Mouse (Mus musculus): ENCODE data around the gene Pomgnt1.

The Pomgnt1 gene

GRCm38 (mm10) chr4:116123602-116124519 is at the start of gene Pomgnt1, which contains the start of gene Rad54l:
Pomgnt1 (plus strand) TSS chr4:116123840.
Rad54l (minus strand) TSS chr4:116123690.
- peak; percentile 70 to 72 for DNase-seq

DNA sequence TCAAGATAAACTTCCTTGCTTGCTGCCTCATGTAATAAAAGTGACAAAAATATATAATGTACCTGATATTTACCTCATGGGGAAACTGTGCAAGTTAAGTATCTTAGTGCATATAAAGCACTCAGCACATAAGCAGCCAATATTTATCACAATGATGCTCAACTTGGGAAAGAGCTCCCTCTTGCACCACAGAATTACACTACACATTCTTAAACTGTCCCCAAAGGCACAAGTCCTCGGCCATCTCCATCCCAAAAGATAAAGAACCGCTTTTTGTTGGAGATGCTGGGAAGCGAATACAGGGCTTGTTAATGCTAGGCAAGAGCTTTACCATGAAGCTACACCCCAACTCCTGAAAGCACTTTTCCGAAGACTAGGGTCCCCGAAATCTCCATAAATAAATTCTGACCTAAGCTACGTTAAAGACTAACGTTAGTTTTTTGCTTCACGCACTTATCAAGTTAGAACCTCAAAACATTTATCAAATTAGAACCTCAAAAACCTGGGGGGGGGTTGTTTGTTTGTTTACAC is 49.4 kb upstream of the Pomgnt1 start:
- peak in 1 of 2 experiments; percentile 13 for DNase-seq

GRCm38 (mm10) chr4:116074861-116075620 is 48.6 kb upstream of the Pomgnt1 start, which contains the start of the genes Uqcrh and Lrrc41:
Uqcrh (minus strand) TSS chr4:116075071.
Lrrc41 (plus strand) TSS chr4:116075269.
- DNase-seq, result peak; percentile 96

DNA sequence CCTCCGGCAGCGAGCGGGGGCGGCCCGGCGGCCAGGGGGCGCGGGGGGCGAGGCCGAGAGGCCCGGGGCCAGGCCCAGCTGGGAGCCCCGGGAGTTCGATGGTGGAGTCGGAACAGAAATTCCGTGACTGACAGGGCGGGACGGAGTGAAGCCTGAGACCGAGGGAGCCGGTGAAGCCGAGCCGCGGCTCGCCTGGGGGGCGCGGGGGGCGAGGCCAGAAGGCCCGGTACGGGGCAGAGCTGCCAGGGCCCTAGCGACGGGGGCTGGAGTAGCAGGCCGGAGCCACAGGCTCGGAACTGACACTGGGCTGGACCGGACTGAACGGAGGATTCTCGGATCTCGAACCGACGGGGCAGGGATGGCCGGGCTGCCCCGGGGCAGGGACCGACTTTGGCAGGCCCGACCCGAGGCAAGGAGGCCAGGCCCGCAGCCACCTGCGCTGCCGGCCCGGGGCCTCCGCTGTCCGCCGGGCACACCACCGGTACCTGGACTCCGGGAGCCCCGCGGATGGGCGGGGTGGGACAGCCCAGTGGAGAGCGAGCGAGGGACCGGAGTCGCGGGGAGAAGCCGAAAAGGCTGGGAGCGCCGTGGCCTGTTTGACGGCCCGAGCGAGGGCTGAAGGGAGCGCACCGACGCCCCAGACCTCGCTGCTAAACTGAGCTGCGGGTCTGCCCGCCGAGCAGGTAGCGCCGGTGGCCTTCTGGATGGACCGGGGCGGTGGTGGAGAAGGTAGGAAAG is 47.8 kb upstream of the Pomgnt1 start:
- DNase-seq, result peak; percentile 80 to 83

- DNase-seq, result peak in 1 of 2 experiments; percentile 29
These were observed 47.0 kb upstream of the Pomgnt1 start for GRCm38 (mm10) chr4:116076369-116077231.

- DNase-seq, result no peak
These were observed 46.2 kb upstream of the Pomgnt1 start for GRCm38 (mm10) chr4:116077240-116078095.

DNA sequence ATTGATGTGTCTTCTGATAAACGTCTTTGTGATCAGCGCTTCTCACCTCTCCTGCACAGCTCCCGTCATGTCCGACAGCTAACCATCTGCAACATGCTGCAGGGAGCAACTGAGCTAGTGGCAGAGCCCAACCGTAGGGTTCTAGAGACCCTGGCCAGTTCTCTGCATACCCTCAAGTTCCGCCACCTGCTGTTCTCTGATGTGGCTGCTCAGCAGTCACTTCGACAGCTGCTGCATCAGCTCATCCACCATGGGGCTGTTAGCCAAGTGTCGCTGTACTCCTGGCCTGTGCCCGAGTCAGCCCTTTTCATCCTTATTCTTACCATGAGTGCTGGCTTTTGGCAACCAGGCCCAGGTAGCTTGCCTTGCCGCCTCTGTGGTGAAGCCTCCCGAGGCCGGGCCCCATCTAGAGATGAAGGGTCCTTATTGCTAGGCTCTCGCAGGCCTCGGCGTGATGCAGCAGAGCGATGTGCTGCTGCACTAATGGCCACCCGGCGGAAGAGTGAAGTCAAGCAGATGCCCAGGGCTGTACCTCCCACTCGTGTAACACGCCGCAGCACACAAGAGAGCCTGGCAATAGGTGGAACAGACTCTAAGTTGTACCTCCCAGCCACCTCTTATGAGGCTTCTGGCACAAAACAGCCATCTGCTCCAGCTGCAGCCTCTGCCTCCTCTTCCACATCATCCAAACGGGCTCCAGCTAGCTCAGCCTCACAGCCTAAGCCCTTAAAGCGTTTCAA is 35.0 kb upstream of the Pomgnt1 start:
- DNase-seq, result no peak

DNA sequence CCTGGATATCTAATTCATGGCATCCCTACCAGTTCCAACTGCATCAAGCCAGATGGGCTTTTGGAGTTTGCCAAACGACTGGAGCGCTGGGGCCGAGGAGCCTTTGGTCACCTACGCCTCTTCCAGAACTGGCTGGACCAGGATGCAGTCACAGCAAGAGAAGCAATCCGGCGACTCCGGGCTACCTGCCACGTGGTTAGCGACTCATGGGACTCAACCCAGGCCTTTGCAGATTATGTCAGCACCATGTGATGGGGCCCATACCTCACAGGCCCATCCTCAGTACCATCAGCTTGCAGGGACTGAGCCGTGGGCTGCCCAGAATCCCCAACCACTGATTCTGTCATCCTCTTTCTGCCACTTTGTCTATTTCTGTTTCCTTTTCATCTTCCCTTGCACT is 27.3 kb upstream of the Pomgnt1 start:
- no peak for DNase-seq

GRCm38 (mm10) chr4:116097211-116097610 is 26.4 kb upstream of the Pomgnt1 start:
- no peak for DNase-seq

DNA sequence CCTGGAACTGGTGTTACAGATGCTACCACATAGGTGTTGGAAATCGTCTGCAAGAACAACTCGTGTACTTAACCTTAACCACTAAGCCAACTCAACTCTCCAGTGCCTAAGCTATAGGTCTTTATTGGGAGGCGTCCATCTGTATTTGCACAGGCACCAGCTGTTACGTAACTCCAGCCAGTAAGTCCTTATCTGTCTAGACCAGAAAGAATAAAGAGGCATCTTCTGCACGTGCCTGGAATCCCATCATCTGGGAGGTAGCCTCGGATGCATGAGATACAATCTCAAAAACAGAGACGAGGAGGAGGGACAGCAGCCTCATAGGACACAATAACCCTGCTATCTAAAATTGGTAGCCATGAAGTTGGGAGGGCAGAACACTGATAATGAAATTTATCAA is 22.7 kb upstream of the Pomgnt1 start:
- DNase-seq, result no peak

- no peak for DNase-seq
These were observed 18.4 kb upstream of the Pomgnt1 start for GRCm38 (mm10) chr4:116105278-116105677.

- DNase-seq, result no peak
These were observed 12.9 kb upstream of the Pomgnt1 start for GRCm38 (mm10) chr4:116110695-116111094.

DNA sequence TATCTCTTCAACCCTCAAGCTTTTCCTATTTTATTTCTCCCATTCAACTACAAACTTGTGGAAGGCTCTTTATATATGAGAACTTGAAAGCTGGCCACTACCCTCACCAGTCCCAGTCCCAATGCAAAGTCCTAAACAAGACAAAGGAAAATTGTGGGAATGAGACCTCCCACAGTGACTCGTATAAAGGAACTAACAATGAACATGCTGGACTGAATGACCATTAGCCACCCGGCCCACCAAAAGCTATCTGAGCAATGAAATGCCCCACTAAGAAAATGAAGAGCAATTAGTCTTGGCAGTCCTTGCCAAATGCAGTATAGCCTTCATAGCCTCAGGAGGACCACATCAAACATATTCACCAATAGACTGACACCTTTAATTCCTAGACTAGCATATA is 12.2 kb upstream of the Pomgnt1 start:
- no peak for DNase-seq

DNA sequence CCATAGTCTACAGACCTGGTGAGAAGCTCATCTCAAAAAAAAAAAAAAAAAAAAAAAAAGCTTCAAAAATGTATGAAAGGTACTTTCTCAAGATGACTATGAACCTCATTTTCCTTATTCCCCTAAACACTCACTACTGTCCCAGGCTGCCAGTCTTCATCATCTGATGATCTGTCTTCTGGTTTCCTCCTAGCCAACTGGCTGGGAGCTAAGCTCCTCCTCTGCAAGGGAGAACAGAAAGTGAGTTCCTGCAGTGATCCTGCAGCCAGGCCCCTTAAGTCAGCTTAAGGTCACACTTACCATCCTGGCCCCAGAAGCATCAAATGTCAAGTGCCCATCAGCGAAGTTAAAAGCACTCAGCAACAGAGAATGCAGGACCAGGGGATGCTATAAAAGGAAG is 878 bp upstream of the Pomgnt1 start:
- DNase-seq, result no peak

DNA sequence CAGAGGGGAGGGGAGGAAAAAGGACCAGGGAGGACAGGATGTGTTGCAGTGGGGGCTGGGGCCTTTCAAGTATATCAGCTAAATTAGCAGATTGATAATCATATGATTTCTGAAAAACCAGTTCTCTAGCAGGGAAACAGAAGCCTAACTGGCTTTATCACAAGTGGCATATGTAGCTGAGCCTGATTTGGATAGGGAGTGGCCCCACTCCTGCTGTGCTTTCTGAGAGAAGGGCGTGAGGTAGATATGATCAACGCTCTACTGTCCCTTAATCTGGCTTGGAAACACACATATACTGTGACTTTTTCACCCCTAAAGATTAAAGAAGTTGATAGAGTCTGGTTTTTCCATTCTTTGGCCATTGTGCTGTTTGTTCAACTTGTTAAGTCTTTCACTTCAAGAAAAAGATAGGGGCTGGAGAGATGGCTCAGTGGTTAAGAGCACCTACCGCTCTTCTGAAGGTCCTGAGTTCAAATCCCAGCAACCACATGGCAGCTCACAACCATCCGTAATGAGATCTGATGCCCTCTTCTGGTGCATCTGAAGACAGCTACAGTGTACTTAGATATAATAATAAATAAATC is 2.3 kb downstream of the Pomgnt1 start:
- no peak for DNase-seq

GRCm38 (mm10) chr4:116127956-116128355 is 4.3 kb downstream of the Pomgnt1 start:
- no peak for DNase-seq

DNA sequence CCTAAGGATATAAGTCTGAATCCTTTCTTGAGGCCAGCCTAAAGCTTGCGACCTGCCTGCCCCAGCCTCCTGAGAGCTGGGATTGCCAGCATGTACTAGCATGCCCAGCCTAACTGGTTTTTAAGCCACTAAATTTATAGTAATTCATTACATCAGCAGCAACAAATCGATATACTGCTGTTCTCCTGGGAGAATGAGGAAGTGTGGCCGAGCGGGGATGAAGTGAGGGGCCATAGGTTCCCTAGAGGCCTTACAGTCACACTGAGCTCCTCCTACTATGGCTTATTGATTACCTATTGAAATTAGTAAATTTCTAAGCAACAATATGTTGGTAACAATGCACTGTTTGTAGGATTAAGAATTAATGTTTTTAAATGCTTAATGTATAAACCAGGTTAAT is 9.5 kb downstream of the Pomgnt1 start:
- no peak for DNase-seq

DNA sequence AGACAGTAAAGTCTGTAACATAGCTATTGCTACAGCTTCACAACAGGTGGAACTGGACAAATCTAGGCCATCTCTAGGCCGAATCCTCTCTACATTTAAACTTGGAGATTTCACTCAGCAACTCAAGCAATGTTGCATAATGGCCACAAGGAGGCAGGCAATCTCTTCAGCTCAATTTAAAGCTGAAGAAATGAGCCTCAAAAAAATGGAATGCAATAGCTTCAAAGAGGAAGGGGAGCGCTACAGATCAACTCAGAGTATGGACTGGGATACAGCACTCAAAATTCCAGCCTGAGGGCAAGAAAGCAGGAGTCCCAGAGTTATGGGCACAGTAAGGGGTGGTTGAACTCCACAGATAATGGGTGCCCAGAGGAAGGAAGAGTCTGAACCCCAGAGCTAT is 11.3 kb downstream of the Pomgnt1 start:
- DNase-seq, result peak; percentile 42 to 44

- peak; percentile 47 to 52 for DNase-seq
These were observed 13.9 kb downstream of the Pomgnt1 start for GRCm38 (mm10) chr4:116137421-116137996.
